Mouse (Mus musculus): ENCODE measurements around the gene Dock8. TPM values are rescaled to one million over a fixed set of nuclear protein-coding genes. Genes with fewer than 3 reads are reported as not detected.

The Dock8 gene
- polyA plus RNA-seq, 1 experiment, result 0.09 TPM

DNA sequence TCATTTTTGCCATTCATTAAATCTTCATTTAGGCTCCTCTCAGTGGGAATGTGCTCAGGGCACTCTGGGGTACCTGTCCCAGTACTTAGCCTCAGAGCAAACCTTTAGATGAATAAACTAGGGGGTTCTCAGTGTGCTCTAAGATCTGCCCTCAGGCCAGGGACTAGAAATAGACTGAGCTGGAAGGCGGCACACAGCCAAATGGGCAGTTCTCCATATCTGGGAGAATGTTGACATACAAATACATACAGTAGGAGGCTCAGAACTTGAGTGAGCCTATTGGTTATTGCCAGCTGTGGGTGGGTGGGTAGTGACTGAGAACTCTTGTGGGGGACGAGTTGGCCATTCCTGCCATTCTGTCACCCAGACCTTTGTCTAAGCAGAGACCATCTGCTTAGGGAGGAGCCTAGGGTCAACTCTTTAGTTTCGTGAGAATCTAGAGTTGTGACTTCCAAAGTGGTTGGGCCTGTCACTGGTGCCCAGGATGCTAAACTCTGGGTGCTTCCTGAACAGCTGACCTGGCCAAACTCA lies 252.3 kb downstream of the Dock8 start:
- Histone ChIP-seq H3K4me1 (ENCODE audit: control insufficient read depth) (no peaks in the 10 kb centered on the region), H3K27me3 (ENCODE audit: control insufficient read depth) (no peaks in the 10 kb centered on the region), H3K9me3 (ENCODE audit: control insufficient read depth, low read length) (no peaks in the 10 kb centered on the region), H3K4me3 (replicated peaks) (no peak overlapping the region), H3K36me3 (ENCODE audit: control insufficient read depth) (no peaks in the 10 kb centered on the region)
- TF ChIP-seq TAL1 (IDR thresholded peaks at IDR 0.05; ENCODE audit: low read length) (no peak), GATA1 (IDR thresholded peaks at IDR 0.05; ENCODE audit: low read length) (no peak)

Other genes with a start within 250 kb of the Dock8 start
- not detected in 2 replicates for gene Pgm5, start 137.7 kb upstream of the Dock8 start, polyA plus RNA-seq (2012)
- 0.11 TPM in 1 of 2 replicates, not detected in the other for gene Gm10053, start 123.8 kb upstream of the Dock8 start, polyA plus RNA-seq (2012)
- gene Foxd4, start 98.3 kb upstream of the Dock8 start, polyA plus RNA-seq (2012), result 0.05 TPM in 1 of 2 replicates, not detected in the other
- gene Cbwd1, start 37.9 kb upstream of the Dock8 start, polyA plus RNA-seq (2012), result 0.02 and 0.27 TPM in 2 replicates
- gene Kank1, start 237.4 kb downstream of the Dock8 start, polyA plus RNA-seq (2012), result not detected in 2 replicates

Data from erythroblast, embryonic 14.5 days (primary cell).